Mouse (Mus musculus) kidney, adult 9 months (tissue): ENCODE measurements around the gene Usp12.
A peak's percentile ranks its signal among the peaks of the same experiment; 100 is the strongest.

Source experiments
- DNase-seq: peaks from one replicate; pipeline ENCODE4 v3.0.0; 2022

The Usp12 gene

DNA sequence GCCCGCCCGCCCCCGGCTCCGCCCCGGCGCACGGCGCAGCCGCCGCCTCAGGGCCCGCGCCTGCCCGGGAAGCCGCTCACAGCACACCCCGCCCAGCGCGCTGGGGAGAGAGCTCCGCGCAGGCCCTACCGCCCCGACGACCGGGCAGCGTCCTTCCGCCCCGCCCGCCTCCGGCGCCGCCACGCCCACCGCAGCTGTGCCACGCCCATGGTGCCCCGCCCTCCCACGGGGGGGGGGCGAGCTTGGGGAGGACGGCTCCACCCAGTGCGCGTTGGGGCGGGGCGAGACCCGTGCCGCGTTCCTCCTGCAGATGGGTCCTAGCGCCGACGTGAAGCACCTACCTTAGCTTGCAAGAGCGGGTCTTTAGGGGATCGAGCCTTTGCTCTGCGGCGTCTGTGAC lies at the start of gene Usp12:
Gene Usp12 (minus strand): TSS at position 154 of the 400 bp plus-strand sequence.
- peak; percentile 99 for DNase-seq

DNA sequence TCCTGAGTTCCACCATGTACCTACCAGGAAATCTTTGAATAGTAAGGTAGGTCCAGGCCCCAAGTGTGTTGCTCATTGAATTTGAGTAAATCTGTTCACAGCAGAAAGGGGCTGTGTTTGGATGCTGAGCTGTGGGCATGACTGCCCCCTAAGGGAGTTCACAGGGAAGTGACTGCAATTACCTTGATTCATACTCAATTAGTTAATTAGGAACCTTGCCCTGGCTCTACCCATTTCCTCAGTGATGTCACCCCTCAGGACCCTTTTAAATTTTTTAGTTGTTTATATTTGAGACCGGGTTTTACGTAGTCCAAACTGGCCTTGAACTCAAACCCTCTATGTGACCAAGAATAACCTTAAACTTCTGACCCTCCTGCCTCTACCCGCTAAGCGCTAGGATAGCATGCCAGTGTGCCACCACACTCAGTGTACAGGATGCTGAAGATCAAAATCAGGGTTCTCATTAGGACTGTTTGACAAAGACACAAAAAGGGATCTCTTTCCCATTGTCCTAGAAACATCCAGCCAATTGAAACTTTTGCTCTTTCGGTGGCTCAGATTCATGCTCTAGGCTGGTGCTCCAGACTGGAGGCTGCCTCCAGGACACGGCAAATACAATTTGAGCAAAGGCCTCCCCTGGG lies 49.6 kb upstream of the Usp12 start:
- no peak for DNase-seq

DNA sequence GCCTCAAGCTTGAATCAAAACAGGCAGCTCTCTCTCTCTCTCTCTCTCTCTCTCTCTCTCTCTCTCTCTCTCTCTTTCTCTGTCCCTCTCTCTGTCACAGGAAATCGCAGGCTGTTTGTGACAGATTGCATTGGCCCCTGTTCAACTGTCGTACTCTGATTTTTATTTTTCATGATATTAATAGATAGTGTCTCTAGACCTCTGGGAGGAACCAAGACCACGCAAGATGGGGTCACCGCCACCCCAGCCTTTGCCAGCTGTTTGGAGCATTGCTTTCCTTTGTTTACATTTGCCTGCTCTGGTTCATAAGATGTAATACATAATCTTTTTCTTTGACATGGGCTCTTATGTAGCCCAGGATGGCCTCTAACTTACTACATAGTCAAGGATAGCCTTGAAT lies 47.2 kb upstream of the Usp12 start:
- no peak for DNase-seq

DNA sequence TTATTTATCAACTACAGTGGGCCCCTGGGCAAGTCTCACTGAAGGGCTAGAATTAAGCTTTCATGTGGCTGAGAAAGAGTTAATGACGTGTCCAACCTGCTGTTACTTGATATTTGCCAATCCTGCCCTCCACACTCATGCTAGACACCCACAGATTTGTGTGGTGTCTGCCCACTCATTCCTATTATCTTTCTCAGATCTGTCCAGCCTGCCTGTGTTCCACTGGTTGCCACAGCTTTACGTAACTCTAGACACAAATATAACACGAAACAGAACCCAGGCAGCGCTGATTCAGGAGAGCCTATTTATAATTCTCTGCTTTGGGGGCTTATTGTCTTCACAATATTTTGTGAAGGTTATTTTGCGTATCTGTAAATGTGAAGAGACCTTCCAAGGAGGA lies 46.5 kb upstream of the Usp12 start:
- DNase-seq = no peak

DNA sequence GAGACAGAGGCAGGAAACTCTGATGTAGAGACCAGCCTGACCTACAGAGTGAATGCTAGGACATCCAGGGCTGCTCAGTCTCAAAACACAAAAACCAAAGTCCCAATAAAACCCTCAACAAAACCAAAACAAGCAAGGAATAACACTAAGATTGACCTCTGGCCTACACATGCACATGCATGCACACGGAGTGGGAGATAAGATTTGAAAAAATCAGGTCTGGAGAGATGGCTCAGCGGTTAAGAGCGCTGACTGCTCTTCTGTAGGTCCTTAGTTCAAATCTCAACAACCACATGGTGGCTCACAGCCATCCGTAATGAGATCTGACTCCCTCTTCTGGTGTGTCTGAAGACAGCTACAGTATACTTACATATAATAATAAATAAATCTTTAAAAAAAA lies 45.6 kb upstream of the Usp12 start:
- DNase-seq = no peak

DNA sequence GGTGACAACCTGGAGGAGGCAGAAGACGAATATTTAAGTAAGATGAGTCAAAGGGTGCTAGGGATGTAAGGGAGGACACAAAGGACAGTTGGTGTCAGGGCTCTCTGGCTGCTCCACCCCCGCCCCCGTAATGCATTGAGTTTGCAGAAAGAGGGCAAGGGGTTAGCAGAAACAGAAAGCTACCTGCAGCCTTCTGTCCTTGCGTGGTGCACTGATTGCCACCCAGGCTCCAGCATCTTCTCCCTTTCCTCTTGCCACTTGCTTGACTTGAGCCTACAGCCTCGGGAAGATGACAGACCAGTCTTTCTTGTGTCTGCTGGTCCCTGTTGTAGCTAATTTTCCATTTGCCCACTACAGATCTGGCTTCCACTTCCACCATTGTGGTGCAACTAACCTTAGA lies 45.0 kb upstream of the Usp12 start:
- DNase-seq = no peak

DNA sequence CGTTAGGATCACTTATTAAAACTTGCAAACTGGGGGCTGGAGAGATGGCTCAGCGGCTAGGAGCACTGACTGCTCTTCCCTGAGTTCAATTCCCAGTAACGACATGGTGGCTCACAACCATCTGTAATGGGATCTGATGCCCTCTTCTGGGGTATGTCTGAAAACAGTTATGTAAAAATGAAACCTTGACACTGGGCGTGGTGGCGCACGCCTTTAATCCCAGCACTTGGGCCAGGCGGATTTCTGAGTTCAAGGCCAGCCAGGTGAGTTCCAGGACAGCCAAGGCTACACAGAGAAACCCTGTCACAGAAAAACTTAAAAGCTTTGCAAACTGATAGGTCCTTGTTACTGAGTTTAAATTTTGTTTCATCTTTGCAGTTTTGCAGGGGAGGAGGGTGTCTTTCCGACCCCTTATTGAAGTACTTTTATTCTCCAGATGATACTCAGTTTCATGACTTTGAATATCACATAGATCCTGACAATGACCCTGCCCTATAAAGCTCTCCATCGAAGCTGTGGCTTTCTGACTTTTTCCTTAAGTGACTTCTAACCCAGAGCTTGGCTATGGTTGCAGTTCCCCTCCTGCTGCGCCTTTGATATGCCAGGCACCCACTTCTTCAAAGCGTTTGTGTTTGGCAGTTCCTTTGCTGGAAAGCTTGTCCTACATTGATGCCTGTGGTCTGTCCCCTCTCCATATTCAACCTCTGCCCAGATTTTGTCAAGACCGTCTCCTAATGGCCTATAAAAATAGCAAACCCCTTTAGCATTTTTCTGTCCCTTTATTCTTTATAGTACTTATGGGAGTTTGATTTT lies 44.2 kb upstream of the Usp12 start:
- no peak for DNase-seq

DNA sequence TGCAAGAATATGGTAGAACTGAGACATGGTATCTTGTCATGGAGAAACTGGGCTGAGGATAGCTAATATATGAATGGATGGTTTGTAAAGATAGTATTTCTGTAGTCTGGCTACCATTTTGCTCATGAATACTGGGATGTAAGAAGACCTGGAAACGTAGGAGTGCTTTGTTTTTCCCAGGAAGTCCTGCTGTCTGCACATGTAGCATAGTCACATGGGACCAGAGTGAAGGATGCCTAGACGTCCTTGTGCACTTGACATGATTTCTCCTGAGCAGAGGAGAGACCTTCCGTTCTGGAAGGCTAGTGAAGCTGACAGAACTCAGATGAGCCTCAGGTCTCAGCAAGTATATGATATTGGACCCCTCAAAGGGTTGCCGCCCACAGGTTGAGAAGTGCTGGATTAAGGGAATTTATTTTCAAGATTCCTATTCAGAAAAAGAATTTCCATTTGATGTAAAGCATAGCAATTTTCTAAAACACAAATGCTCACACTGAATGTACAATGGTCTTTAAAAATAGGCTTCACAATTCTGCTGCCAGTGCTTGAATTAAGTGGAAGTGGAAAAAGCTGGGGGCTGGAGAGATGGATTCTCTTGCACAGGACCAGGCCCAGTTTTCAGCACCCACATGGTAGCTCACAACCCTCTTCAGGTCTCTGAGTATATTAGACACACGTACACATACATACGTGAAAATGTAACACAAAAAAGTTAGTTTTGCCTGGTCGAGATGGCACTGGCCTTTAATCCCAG lies 43.3 kb upstream of the Usp12 start:
- DNase-seq = no peak

DNA sequence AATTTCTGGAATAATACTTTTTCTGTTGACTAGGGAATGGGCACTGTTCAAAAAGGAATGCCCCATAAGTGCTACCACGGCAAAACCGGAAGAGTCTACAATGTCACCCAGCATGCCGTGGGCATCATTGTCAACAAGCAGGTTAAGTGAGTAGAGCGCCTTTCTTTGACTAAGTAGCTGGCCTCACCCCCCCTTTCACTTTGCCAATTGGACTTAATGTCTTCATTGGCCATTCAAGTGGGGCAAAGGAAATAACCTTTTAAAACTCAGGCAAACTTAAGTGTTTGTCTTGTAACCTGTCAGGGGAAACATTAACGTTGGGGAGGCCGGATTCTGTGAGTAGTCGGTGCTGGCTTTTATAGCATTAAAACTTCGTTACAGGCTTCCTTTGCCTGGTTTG lies 40.2 kb upstream of the Usp12 start:
- DNase-seq = no peak

DNA sequence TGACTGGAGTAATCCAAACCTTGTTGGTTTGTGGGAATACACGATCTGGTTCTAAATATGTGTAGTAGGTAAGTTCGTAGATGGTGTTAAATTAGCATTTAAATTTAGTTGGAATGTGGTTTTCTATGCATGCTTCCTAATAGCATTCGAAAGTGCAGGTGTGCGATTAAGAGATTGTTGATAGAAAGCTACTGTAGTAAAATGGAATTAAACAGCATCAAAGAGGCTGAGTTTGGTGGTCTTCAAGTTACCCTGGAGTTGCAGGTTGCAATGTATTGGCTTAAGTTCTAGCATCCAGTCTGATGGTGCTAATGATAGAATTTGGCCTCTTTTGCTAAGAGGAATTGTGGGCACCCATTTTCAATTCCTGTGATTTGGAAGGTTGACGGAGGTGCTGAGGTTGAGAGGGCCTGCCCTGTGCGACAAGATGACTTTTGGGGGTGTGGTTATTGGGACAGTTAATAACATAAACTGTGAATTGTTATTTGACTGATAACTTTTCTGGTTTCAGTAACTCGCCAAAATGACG lies 38.9 kb upstream of the Usp12 start:
- no peak for DNase-seq

DNA sequence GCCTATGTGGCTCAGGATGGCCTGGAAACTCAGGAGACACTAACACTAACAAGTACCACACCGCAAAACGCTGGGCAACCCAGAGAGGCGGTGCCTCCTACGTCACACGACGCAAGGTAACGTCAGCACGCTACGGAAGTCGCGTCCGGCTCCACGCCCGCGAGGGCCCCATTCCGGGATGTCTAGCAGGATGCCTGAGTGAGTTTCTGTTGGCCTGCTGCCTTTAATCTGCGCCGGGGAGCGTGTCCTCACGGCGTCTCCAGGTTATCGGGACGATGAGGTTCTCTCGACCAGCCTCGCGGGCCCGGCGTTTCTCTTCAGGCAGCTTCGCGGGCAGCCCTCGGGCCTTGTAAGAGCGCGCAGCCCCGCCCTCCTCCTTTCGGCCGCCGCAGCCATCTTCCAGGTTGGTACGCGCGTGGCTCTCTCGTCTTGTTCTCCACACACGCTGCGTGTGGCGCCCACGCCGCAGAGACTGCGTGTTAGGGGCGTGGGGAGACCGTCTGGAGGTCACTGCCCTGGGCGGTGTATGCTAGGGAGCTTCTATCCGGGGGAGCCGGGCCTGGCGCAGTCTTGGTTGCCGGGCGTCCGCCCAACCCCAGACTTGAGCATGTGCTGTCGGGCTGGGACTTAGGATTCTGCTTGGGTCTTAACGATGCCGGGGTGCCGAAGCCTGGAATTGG lies 38.1 kb upstream of the Usp12 start, which contains the start of gene Rpl21:
Gene Rpl21 (plus strand): TSS at position 122 of the 680 bp plus-strand sequence.
- peak; percentile 96 for DNase-seq

DNA sequence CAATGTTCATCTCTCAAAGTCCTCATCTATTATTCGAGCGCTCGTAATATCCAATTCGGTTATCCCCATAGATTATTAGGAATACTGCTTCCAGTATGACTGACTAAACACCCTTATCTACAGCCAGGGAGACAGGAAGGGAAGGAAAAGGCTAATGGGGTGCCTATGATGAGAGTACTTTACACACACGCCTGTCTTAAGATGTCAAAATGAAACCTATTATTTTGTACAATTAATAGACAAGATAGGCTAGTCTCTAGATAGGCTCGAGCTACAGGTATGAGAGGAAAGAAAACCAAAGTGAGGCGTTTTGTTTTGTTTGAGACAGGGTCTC lies 37.6 kb upstream of the Usp12 start:
- no peak for DNase-seq

DNA sequence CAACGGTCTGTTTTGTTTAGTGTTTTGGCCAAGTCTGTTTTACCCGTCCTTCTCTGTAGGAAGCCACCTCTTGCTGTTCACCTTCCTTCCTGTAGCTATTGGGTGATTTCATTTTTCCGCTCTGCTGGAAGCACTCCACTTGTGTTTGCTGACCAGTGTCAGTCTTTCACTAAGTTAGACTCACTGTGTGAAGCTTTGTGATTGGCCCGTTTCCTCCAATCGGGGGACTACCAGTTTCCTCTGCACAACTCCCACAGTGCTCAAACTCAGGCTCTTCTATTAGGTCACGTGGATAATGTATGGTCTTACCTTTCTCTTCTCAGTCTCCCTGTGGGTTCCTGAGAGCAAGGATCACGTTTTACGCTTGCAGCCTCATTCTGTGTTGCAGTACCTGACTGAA lies 34.7 kb upstream of the Usp12 start:
- no peak for DNase-seq

DNA sequence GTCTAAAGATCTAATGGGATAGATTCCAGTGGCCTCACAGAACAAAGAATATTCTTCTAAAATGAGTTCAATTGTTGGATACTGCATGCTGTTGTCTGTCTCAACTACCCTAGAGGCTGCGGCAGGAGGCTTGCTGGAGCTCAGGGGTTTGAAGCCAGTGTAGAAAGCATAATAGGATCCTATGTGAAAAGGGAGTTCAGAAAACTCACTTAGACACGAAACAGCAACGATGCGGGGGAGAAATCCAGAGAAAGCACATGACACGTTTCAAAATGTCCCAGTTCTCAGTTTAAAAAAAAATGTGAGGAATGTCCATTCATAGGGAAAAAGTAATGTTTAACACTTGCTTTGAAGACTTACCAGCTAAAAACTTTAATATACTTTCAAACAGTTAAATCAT lies 28.2 kb upstream of the Usp12 start:
- DNase-seq = no peak

DNA sequence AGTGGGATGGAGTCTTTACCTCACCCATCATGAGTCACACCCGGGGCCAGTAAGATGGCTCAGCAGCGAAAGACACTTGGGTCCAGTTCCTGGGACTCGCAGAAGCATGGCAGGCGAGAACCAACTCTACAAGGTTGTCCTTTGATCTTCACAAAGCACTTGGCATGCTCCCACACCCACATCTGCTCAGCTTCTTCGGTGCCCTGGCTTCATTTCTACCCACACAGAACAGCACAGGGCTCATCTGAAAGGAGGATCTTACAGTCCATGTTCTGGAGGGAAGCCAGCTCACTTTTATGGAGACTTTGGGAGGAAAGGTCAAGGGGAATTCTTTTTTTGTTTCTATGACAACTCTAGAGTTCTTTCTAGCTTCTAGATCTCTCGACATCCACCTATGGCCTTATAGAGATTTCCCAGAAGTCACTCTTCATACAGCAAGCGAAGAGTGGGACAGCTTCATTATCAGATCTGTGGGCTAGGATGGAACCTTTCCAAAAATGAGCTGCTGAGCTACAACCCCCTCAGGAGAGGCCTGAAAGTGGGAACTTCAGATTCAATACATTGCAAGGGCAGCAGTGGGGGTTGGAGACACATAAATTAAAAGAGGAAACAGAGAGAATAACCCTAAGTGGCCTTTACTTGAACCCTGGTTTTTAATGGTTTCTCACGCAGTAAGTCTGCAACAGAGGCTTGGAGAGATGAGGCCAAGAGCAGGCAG lies 24.3 kb upstream of the Usp12 start:
- DNase-seq = no peak

DNA sequence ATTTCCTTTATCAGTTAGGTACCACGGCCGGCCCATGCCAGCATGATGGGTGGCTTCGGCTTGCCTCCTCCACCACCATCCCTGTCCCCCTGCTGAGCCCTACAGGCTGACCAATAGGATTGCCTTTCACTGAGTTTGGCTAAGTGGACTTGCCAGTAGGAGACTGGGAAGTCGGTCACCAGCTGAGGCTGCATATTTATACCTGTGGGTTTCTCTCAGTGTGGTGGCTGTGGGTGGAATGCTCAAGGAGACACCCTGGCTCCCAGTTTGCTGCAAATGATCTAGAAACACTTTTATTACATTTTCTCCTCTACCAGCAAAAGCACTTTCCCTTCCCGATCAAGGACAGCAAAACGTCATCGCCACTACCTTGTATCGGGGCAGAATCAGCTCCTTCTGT lies 22.8 kb upstream of the Usp12 start:
- DNase-seq = no peak

DNA sequence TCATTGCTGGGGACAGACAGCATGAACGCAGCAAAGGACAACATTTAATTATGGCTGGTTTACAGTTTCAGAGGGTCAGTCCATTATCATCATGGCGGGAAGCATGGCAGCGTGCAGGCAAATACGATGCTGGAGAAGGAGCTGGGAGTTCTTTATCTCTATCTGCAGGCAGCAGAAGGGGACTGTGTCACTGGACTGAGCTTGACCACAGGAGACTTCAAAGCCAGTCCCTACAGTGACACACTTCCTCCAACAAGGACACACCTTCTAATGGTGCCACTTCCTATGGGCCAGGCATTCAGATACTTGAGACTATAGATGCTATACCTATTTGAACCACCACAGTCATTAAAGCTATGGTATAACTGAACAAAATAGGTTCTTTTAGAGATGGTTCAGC lies 20.6 kb upstream of the Usp12 start:
- no peak for DNase-seq

DNA sequence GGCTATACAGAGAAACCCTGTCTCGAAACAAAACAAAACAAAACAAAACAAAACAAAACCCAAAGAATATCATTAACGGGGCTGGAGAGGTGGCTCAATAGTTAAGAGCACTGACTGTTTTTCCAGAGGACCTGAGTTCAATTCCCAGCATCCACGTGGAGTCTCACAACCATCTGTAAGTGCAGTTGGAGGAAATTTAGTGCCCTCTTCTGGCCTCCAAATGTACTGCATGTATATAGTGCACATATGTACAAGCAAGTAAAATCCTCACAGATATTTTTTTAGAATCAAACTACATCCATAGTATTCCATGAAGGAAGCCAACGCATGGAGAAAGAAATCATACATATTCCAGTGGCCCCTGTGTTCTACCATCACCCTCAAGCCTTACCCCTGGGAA lies 18.6 kb upstream of the Usp12 start:
- DNase-seq = no peak

DNA sequence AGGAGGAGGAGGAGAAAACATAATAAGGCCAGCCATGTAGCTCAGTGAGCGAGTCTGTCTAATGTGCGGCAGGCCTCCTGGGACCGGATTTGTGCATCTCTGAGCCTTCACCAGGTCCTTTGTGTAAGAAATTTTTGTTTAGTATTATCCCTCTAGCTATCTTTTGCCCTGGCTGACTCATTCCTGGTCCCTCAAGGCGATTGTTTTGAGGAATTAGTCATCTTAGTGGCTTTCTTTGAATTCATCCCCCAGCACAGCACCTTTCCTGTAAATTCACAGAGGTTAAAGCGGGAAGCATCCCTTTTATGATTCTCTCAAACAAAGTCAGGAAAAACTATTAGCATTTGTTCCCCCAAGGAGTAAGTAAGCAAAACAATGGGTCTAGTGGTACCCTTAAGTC lies 18.1 kb upstream of the Usp12 start:
- DNase-seq = no peak

DNA sequence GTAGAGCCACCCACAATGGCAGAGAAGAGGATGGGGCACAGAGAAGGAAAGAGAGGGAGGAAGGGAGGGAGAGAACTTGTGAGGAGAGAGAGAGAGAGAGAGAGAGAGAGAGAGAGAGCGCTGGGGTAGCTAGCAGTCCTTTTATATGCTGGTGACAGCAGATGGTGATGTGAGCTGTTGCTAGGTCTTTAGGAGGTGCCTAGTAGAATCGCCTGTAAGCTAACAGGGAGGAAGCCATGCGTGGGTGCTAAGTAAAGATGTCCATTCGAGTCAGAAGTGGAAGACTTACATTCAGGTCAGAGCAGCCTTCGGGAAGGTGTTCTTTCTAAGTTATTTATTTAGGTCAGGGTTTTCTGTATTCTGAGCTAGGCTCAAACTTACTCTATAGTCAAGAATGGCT lies 15.1 kb upstream of the Usp12 start:
- DNase-seq = no peak

DNA sequence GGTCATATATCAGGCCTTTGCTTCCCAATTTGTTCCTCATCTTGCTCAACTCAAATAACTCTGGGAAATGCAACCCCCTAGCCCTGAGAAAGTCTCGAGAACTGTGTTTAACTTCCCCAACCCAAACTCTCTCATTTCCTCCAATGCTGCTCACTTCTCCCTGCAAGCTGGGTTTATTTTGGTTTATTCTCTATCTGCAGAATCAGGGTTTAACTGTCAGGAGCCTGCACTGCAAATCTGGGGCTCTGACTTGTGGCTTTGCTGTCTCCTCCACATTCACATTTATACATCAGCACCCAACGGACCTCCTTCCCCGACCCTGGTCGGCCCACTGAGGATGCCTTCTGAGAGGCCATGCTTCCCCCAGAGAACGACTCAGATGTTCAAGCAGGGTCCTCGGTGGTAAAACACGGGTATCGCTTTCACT lies 11.2 kb upstream of the Usp12 start:
- no peak for DNase-seq

DNA sequence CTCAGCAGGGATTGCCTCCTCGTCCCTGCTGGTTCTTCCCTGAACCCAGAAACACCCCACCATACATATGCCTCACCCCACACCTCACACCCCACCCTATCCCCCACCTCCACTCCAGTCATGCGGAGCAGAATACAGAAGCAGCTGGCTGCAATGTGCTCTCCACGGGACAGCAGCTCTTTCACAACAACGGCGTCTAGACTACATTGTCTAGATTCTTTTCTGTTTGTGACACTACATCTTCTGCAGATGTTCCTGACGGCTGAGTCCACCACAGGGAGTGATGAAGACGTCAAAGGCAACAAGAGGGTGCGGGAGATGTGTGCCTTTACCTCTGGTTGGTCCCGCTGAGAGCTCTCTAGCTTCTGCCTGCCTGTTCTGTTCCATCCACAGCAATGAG lies 3.2 kb upstream of the Usp12 start:
- DNase-seq = no peak

DNA sequence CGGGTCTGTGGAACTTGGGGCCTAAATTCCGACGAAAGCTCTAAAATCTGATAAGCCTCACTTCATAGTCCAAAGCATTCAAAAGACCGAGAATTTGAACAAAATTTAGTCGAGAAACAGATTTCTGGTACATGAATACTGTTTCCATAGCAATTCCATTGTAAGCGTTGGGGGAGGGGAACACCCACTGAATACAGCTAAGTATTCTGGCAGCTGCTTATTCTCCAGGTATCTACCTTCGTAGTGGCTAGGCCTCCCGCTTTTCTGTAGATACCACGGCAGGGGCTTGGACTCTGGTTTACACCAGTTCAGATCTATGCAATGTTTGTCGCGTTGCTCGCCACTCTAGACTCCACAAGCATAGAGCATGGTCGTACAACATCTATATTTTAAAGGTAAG lies 922 bp upstream of the Usp12 start:
- DNase-seq = no peak
